Mouse (Mus musculus): ENCODE data around the gene Msi2. TPM values are rescaled to one million over a fixed set of nuclear protein-coding genes. Genes with fewer than 3 reads are reported as not detected.

The Msi2 gene
- total RNA-seq, 4 experiments from 2014 or later, result 129 to 155 (median 139) TPM

Small RNAs within 50 kb of the gene (microRNA-seq; reads per million reads assigned to microRNA genes)
- 1.1 to 1.8 reads per million in 2 experiments for gene Mir378b

Other genes with a start within 250 kb of the Msi2 start
- gene Akap1, start 146.1 kb upstream of the Msi2 start, total RNA-seq (2022), result 10 to 100 TPM; 41.6 to 46.5 (median 43.0) TPM
- gene Scpep1, start 237.0 kb upstream of the Msi2 start, total RNA-seq (2022), result 10 to 100 TPM; 18.7 to 25.9 (median 22.0) TPM
- gene Elobl, start 248.4 kb upstream of the Msi2 start, total RNA-seq (2022), result not detected

Data from left cerebral cortex, adult 8-10 months (tissue).